Mouse (Mus musculus) midbrain, embryonic 14.5 days (tissue): ENCODE data around the gene Kif26b. TPM values are rescaled to one million over a fixed set of nuclear protein-coding genes. Genes with fewer than 3 reads are reported as not detected.

Source experiments
- ATAC-seq: fragments of 200-750 bp; cut with Nextera tagmentation; 2 replicates; pipeline ENCODE4 v1.8.0; 2017; ENCODE audit warnings: moderate number of reproducible peaks, moderate library complexity; ENCODE audit not compliant: low FRiP score, low TSS enrichment
- DNase-seq: peaks from one replicate; pipeline ENCODE4 v3.0.0-alpha.2; 2015
- H3K27ac ChIP-seq: fragments of 300-500 bp; sonication (generic); replicated peaks from 2 replicates; pipeline ENCODE4 v1.5.1; 2014; ENCODE audit warnings: mild to moderate bottlenecking, low read depth, low read length, moderate library complexity
- H3K27me3 ChIP-seq: fragments of 300-500 bp; sonication (generic); 2 replicates; pipeline ENCODE4 v1.6.1; 2014; ENCODE audit warnings: low read length, control low read depth, mixed read lengths; ENCODE audit not compliant: control insufficient read depth, insufficient read depth
- H3K36me3 ChIP-seq: fragments of 300-500 bp; sonication (generic); 2 replicates; pipeline ENCODE4 v1.6.1; 2014; ENCODE audit warnings: low read length, control low read depth; ENCODE audit not compliant: control insufficient read depth, insufficient read depth
- H3K4me1 ChIP-seq: fragments of 300-500 bp; sonication (generic); 2 replicates; pipeline ENCODE4 v1.6.1; 2014; ENCODE audit warnings: mild to moderate bottlenecking, antibody characterized with exemption, low read length, control low read depth; ENCODE audit not compliant: control insufficient read depth, insufficient read depth
- H3K4me2 ChIP-seq: fragments of 300-500 bp; sonication (generic); 2 replicates; pipeline ENCODE4 v1.6.1; 2014; ENCODE audit warnings: mild to moderate bottlenecking, low read length, moderate library complexity
- H3K4me3 ChIP-seq: fragments of 300-500 bp; sonication (generic); replicated peaks from 2 replicates; pipeline ENCODE4 v1.5.1; 2014; ENCODE audit warnings: low read depth, low read length
- H3K9ac ChIP-seq: fragments of 300-500 bp; sonication (generic); replicated peaks from 2 replicates; pipeline ENCODE4 v1.6.1; 2014; ENCODE audit warnings: mild to moderate bottlenecking, low read length, moderate library complexity
- H3K9me3 ChIP-seq: fragments of 300-500 bp; sonication (generic); 2 replicates; pipeline ENCODE4 v1.6.1; 2016; ENCODE audit warnings: low read length, control low read depth, mixed read lengths; ENCODE audit not compliant: control insufficient read depth
- WGBS: fragments of 180-500 bp; shearing (Covaris S2); extraction: QIAGEN DNeasy Blood & Tissue Kit; methylation state at CpG from one replicate; pipeline ENCODE4 v1.1.7; 2014; 5-methylcytosine and 5-hydroxymethylcytosine counted together
- polyA plus RNA-seq: library from polyadenylated mRNA; unstranded; fragments of >200 nt; fragmentation: Nextera tagmentation; extraction: Ambion mirVana; gene quantifications from 2 replicates; pipeline ENCODE4 v1.2.1, GENCODE M21; 2014

The Kif26b gene
- polyA plus RNA-seq, 1 experiment from 2014 or later, result 12.8 TPM

GRCm38 (mm10) chr1:178863756-178864155, 334.8 kb downstream of the Kif26b start:
- ATAC-seq (peak; percentile 31; the same call in 1 of the 2 replicates), DNase-seq (no peak)
- Histone ChIP-seq H3K27me3 (no peaks in the 10 kb centered on the region), H3K4me3 (no peak overlapping the region), H3K36me3 (no peaks in the 10 kb centered on the region), H3K4me2 (no peak overlapping the region), H3K9me3 (no peaks in the 10 kb centered on the region), H3K4me1 (0 out of 2 replicates have a peak, but pooled peaks cover 2% of the 10 kb centered on the region), H3K27ac (peak overlapping the region; percentile 32; the same call in 1 of the 2 replicates), H3K9ac (no peak overlapping the region)
- 82% methylated on average over 6 of the region's 6 CpGs for WGBS

- Histone ChIP-seq H3K4me1 (0 out of 2 replicates have a peak, but pooled peaks cover 2% of the 10 kb centered on the region), H3K27ac (peak overlapping the region; percentile 32; the same call in 1 of the 2 replicates), H3K4me2 (no peak overlapping the region), H3K9me3 (no peaks in the 10 kb centered on the region), H3K9ac (no peak overlapping the region), H3K36me3 (no peaks in the 10 kb centered on the region), H3K4me3 (no peak overlapping the region), H3K27me3 (no peaks in the 10 kb centered on the region)
- peak; percentile 55; the same call in 1 of the 2 replicates for ATAC-seq
- WGBS, result 46% methylated on average over 4 of the region's 4 CpGs
- DNase-seq, result peak; percentile 44
Measured at GRCm38 (mm10) chr1:178864297-178864696, 335.4 kb downstream of the Kif26b start.

GRCm38 (mm10) chr1:178866757-178867156, 337.8 kb downstream of the Kif26b start:
- 87% methylated on average over 4 of the region's 4 CpGs for WGBS

GRCm38 (mm10) chr1:178871055-178871454, 342.1 kb downstream of the Kif26b start:
- DNase-seq, result no peak
- WGBS, result 84% methylated on average over 3 of the region's 3 CpGs
- Histone ChIP-seq H3K9ac (no peak overlapping the region), H3K27ac (no peak overlapping the region), H3K27me3 (no peaks in the 10 kb centered on the region), H3K4me2 (no peak overlapping the region), H3K36me3 (0 out of 2 replicates have a peak, but pooled peaks cover 4% of the 10 kb centered on the region), H3K9me3 (no peaks in the 10 kb centered on the region), H3K4me3 (no peak overlapping the region), H3K4me1 (no peaks in the 10 kb centered on the region)
- no peak for ATAC-seq

More at GRCm38 (mm10) chr1:178866757-178867156, 337.8 kb downstream of the Kif26b start:
- no peak for DNase-seq
- Histone ChIP-seq H3K27me3 (no peaks in the 10 kb centered on the region), H3K4me1 (0 out of 2 replicates have a peak, but pooled peaks cover 2% of the 10 kb centered on the region), H3K36me3 (no peaks in the 10 kb centered on the region), H3K9me3 (no peaks in the 10 kb centered on the region), H3K4me3 (no peak overlapping the region), H3K27ac (no peak overlapping the region), H3K9ac (no peak overlapping the region), H3K4me2 (no peak overlapping the region)
- ATAC-seq, result no peak

- Histone ChIP-seq H3K4me3 (no peak overlapping the region), H3K27ac (no peak overlapping the region), H3K4me2 (no peak overlapping the region), H3K27me3 (no peaks in the 10 kb centered on the region), H3K9me3 (no peaks in the 10 kb centered on the region), H3K36me3 (peaks cover 7% of the 10 kb centered on the region; the same call in 1 of the 2 replicates), H3K4me1 (no peaks in the 10 kb centered on the region), H3K9ac (no peak overlapping the region)
- WGBS, result 55% methylated on average over 2 of the region's 2 CpGs
- ATAC-seq (no peak), DNase-seq (peak; percentile 41)
Measured at GRCm38 (mm10) chr1:178876926-178877325, 348.0 kb downstream of the Kif26b start.

- no peak for DNase-seq
- Histone ChIP-seq H3K9me3 (no peaks in the 10 kb centered on the region), H3K9ac (no peak overlapping the region), H3K4me2 (no peak overlapping the region), H3K27ac (no peak overlapping the region), H3K4me3 (no peak overlapping the region), H3K36me3 (peaks cover 7% of the 10 kb centered on the region; the same call in 1 of the 2 replicates), H3K4me1 (no peaks in the 10 kb centered on the region), H3K27me3 (no peaks in the 10 kb centered on the region)
- ATAC-seq, result no peak
- WGBS, result 88% methylated on average over 1 of the region's 1 CpGs
Measured at GRCm38 (mm10) chr1:178878676-178879075, 349.8 kb downstream of the Kif26b start.

GRCm38 (mm10) chr1:178880905-178881304, 352.0 kb downstream of the Kif26b start:
- H3K4me3 ChIP-seq, result no peak overlapping the region
- no peaks in the 10 kb centered on the region for H3K9me3 ChIP-seq
- no peak overlapping the region for H3K9ac ChIP-seq
- no peak overlapping the region for H3K27ac ChIP-seq
- peaks cover 3% of the 10 kb centered on the region; the same call in 1 of the 2 replicates for H3K36me3 ChIP-seq
- H3K27me3 ChIP-seq, result no peaks in the 10 kb centered on the region
- 87% methylated on average over 7 of the region's 7 CpGs for WGBS
- ATAC-seq (no peak), DNase-seq (no peak)
- H3K4me1 ChIP-seq, result no peaks in the 10 kb centered on the region
- no peak overlapping the region for H3K4me2 ChIP-seq

- Histone ChIP-seq H3K27ac (no peak overlapping the region), H3K36me3 (no peaks in the 10 kb centered on the region), H3K27me3 (no peaks in the 10 kb centered on the region), H3K4me3 (no peak overlapping the region), H3K9me3 (no peaks in the 10 kb centered on the region), H3K4me1 (no peaks in the 10 kb centered on the region), H3K9ac (no peak overlapping the region), H3K4me2 (no peak overlapping the region)
- ATAC-seq, result no peak
- WGBS, result 74% methylated on average over 5 of the region's 5 CpGs
- no peak for DNase-seq
Measured at GRCm38 (mm10) chr1:178886671-178887070, 357.7 kb downstream of the Kif26b start.

- H3K4me2 ChIP-seq, result no peak overlapping the region
- 91% methylated on average over 6 of the region's 6 CpGs for WGBS
- no peaks in the 10 kb centered on the region for H3K9me3 ChIP-seq
- H3K36me3 ChIP-seq, result no peaks in the 10 kb centered on the region
- no peaks in the 10 kb centered on the region for H3K4me1 ChIP-seq
- no peak overlapping the region for H3K27ac ChIP-seq
- no peak overlapping the region for H3K4me3 ChIP-seq
- DNase-seq (no peak), ATAC-seq (no peak)
- H3K27me3 ChIP-seq, result no peaks in the 10 kb centered on the region
- no peak overlapping the region for H3K9ac ChIP-seq
Measured at GRCm38 (mm10) chr1:178892376-178892775, 363.5 kb downstream of the Kif26b start.
